Mouse (Mus musculus) left cerebral cortex, adult 8-10 months (tissue): ENCODE measurements around the gene Klhl3. TPM values are rescaled to one million over a fixed set of nuclear protein-coding genes. Genes with fewer than 3 reads are reported as not detected.
A peak's percentile ranks its signal among the peaks of the same experiment; 100 is the strongest.

Source experiments
- DNase-seq, 2 experiments: peaks; one replicate each; pipeline ENCODE4 v3.0.0; 2022; ENCODE audit warnings: low spot score in 2 of 2
- total RNA-seq, 4 experiments: library from RNA; stranded (reverse); gene quantifications; 2 replicates each; pipeline ENCODE4 v1.2.4; 2022

The Klhl3 gene
- total RNA-seq, 4 experiments from 2014 or later, result 24.6 to 30.1 (median 26.5) TPM

DNA sequence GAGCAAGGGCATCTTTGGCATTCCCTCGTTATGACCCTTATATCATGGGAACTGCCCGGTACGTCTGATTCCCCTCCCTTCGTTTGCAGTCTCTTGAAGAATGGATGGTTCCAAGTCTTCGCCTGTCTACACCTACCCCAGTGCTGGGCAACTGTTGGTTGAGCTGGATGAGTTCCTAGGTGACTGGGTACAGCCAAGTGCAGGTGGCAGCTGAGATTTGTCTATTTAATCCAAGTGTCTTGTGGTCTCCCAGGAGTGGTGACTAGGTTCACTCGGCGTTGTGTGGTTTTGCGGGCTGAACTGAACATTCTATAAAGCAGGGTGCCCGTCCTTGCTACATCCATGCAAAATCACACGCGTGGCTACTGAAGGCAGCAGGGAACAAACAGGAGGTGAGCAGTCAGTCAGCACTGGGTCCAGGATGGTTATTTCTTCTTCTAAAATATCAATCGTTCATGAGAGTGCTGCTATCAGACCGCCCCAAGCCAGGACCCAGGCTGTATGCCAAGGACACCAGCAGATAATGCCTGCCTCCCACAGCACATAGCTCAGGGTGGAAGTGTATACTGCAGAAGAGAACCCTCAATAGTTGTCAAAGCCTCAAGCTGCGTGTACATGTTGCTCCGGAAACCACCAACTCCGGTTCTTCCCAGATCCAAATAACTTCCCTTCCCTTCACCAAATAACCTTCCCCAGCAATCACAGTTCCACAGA is 87.5 kb downstream of the Klhl3 start:
- DNase-seq, result no peak

DNA sequence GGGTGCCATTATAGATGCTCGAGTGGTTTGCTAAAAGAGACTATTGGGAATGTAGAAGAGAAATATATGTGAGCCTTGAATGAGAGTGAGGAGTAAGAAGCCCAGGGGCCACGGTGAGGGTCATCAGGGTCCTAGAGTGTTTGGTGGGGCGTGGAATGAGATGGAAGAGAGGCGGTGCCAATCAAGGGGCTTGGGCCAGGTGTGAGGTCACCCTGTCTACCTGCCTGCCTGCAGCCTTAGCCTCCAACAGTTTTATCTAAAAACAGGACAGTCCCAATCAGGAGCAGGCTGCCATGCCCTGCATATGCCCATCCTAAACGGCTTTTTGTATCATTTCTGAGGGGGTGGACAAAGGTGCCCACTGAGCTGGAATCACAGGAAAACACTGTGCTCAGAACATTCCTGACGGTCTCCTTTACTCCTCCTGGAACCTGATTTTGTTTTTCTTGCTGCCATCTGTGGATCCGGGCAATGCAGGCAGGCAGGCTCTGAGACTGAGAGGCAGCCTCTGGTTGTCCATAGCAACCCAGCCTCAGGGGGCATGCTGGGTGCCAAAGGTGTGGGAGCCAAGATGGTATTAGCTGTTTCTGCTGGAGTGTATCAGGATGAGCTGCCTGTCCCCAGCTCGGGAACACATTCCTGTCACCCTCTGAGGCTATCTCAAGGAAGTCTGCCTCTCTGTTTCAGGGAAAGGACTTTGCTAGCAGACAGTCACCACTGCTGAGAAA is 89.5 kb downstream of the Klhl3 start:
- DNase-seq, result no peak

DNA sequence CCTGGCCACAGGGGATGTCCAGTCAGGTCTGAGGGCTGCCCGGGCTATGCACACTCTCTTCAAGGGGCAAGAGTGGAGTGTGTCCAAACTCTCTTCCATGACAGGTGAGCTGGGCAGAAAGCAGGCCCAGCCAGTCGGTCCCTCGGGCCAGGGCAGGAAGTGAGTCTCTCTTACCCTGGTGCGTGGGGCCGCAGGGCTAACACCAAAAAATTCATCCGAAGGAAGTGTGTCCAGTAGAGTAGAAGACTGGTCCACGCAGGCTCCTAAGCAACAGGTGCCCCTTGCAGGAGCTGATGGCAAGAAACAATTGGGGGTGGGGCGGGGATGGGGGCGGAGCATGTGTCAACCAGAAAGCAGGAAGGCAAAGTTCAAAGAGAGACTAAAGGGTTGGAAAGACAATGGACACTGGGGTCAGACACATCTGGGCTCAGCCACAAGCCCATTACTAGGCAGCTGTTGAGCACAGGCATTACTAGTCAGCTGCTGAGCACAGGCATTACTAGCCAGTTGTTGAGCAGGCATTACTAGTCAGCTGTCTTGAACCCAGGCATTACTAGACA is 90.3 kb downstream of the Klhl3 start:
- no peak for DNase-seq

- no peak for DNase-seq
Observed at GRCm38 (mm10) chr13:58020428-58020827, 93.0 kb downstream of the Klhl3 start.

DNA sequence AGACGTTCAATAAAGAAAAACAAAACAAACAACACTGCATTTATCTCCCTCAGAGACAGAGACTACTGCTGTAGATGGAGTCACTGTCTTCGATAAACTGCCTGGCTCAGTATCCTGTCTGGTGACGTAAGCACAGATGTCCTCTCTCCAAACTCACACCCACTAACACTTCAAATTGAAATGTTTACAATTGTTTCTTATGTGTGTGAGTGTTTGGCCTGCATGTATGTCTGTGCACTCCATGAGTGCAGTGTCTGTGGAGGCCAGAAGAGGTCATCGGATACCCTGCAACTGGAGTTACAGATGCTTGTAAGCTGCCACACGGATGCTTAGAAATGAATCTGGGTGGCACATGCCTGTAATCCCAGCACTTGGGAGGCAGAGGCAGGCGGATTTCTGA is 96.1 kb downstream of the Klhl3 start:
- no peak for DNase-seq

DNA sequence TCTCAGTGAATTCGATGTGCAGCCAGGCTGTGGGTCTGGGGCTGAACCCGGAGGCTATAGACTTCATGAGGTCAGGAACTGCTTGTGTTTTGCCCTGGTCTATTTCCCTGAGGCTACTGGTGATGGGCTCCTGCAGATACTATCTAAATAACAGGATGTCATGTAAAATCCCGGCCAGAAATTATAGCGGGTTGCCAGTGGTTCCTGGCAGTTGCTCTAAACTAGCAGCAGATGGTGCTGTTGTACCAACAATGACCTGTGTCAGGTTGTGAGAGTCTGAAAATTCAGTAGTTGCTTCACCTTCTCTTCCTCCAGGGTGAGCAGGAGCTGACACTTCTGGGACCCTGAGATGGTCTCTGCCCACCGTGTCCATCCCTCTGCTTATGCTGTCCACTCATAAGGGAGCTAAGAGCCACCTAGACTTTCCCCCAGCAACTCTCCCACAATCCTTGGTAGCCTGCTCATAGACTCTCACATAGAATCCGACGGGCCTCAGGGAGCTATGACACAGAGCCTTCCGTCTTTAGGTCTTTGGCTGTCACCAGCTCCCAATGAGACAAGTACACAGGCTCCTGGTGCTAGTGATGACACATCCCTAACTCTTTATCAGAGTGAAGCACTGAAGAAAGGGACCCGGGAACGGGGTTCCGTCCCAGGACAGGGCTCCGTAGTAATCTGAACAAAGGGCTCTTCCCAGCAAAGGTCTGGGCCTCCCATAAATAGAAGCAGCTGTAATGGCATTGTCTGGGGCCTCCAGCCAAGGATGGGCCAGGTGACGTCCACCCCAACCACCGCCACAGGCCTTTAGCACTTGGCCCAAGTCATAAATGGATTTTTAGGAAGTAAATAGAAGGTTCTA is 101.1 kb downstream of the Klhl3 start:
- DNase-seq, result peak in 1 of 2 experiments; percentile 38

DNA sequence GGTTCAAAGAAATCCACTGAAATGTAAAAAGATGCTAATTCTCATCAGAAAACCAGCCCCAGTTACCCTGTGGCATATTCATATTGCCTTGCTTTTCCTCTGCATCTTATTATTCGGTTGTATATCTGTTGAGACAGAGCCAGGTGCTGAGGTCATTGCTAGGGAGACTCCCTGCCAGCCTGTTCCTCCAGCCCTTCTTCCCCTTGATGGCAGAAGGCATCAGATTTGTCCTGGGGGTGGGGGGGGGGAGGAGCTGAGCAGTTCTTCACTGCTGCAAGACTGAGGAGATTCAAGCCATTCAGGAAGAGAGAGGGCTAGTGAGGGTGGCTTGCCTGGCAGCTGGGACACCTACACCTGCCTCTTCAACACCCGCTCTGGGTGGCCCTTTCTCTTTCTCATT is 101.9 kb downstream of the Klhl3 start:
- no peak for DNase-seq

DNA sequence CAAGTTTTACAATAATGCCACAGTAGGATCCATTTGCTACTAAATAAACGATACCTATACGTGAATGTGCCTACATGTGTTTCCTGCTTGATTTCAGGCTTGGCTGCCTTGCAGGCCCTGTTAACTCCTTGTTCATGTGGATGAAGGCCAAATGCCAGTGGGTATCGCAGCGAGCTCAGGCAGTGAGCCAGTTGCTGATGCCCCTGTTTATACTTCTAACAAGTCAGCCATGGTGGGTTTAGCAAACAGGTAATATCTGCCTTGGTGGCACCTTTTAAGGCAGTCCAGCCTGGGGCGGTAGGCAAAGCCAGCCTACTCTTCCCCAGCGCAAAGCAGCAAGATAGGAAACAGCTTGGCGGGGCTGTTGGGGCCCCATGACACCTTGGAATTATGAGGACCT is 103.0 kb downstream of the Klhl3 start:
- DNase-seq, result no peak

DNA sequence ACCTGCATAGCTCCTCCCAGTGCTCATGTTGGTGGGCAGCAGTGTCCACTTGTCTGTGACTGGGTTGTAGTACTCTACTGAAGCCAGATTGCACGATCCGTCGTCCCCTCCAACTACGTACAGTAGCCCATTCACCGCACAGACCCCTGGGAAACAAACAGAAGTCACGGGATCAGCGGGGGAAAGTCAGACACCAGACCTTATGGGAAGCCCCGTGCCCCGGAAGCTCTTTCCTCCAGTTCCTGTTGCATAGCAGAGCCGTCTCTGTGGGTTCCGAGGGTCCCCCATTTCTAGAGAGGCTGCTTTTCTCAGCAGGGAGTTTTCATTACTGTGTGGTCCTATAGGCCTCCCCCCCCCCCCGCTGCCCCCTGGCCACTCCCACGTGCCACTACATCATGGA is 104.1 kb downstream of the Klhl3 start:
- DNase-seq, result no peak

- no peak for DNase-seq
Observed at GRCm38 (mm10) chr13:58008038-58008364, 105.4 kb downstream of the Klhl3 start.

DNA sequence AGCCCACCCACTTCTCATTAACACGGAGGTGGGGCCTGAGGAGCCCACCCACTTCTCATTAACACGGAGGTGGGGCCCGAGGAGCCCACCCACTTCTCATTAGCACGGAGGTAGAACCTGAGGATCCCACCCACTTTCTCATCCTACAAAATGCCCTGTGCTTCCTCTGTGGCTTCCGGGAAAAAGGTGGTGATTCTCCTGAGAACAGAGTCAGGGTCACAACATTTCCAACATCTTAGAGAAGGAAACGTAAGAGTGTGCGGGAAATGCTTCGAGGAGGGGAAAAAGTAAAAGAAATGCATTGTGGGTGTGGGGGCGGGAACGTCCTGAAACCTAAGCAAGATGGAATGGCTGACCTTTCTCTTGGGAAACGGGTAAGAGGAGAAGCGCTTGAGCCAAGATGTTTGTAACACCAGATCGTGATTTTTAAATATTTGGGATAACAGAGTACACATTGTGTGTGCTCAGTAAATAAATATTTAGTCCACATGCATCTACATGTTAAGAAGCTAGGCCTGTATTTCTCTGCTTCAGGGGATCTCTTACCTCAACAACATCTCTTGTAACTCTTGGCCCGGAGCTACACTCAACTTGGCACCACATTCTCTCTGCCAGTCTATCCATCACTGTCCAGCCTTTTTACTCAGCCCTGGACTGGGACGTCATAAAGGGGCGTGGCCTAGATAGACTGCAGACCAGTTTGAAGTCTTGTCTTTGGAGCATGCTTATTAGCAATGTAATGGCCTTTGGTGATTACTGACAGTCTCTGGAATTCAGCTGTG is 105.9 kb downstream of the Klhl3 start:
- no peak for DNase-seq

DNA sequence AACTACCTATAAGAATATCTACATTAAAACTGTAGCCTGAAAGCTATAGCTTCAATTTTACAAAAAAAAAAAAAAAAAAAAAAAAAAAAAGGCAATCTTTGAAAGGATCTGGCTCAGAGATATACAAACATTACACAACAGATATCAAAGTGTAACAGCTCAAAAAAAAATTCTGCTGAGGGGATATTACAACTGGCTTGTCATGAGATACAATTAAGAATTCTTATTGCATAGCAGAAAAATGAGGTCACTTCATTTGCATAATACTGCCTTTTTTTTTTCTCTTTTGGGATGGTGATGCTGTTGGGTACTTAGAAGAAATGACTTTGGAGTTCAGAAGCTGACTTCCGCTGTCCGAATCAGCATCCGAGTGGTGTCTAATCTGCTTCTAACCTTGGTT is 111.6 kb downstream of the Klhl3 start:
- no peak for DNase-seq

GRCm38 (mm10) chr13:57996536-57996935 is 116.9 kb downstream of the Klhl3 start:
- DNase-seq, result no peak

- DNase-seq, result no peak
Observed at GRCm38 (mm10) chr13:57995864-57996263, 117.5 kb downstream of the Klhl3 start.

GRCm38 (mm10) chr13:57984637-57985036 is 128.8 kb downstream of the Klhl3 start:
- DNase-seq, result no peak

DNA sequence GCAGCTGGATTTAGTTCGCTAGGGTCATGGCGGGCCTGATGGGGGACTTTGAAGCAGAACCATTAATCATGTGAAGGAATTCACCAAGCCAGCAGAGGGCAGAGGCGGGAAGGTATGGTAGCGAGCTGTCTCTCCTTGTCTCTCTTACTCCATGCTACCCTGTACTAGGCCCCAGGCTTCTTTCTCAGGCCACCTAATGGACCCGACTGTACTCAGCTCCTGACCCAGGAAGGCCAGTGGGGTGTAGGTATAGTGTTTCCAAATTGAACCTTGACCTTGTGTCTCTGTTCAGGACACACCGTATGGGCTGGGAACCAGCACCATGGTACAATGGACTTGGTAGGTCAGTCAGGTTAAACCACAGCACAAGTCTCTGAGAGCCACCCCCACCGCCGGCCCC is 129.2 kb downstream of the Klhl3 start:
- DNase-seq, result no peak

GRCm38 (mm10) chr13:57983330-57983729 is 130.1 kb downstream of the Klhl3 start:
- DNase-seq, result no peak

DNA sequence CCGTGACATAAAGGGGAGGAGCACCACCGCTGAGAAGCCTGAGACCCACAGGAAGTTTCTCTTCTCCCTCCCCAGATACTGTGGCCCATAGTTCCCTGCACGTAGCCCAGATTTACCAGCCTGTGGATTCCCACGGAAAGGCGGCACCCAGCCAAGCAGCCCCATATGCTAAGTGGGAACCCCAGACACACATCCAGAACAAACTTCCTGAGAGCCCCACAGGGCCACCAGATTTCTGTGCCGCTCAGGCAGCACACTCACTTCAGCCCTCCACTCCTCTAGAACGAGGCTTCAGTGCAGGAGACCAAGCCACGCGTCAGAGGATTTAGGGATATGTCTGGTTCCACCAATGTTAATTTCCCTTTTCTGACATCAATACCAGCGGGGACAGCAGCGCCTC is 130.5 kb downstream of the Klhl3 start:
- DNase-seq, result peak in 1 of 2 experiments; percentile 39

DNA sequence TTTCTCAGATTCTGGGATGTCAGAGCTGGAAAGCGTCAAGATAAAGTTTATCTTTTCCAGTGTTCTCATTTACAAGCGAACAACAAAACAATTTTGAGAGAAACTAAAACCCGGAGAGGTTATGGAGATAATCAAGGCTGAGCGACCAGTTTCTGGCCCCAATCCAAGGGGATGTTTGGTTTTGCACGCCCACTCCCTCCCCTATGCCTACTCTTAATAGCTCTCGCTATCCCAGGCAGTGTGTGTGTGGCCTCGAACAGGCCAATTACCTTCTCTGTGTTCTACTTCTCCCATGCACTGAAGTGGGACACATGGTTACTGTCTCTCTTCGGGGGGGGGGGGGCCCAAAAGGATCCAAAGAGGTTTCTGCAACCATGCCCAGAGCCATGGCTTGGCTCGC is 132.7 kb downstream of the Klhl3 start:
- DNase-seq, result no peak

GRCm38 (mm10) chr13:57980071-57980470 is 133.3 kb downstream of the Klhl3 start:
- DNase-seq, result no peak

- no peak for DNase-seq
Observed at GRCm38 (mm10) chr13:57978931-57979330, 134.5 kb downstream of the Klhl3 start.
